Mouse (Mus musculus) forebrain, postnatal 0 days (tissue): ENCODE results near the gene Tmem45a. TPM values are rescaled to one million over a fixed set of nuclear protein-coding genes. Genes with fewer than 3 reads are reported as not detected.
"Not testable (repeated sequence)": the region's sequence is repeated elsewhere in the genome, so short reads cannot be mapped to it uniquely, and the experiment has no call there.

Experiments used
- ATAC-seq: fragments of 200-750 bp; cut with Nextera tagmentation; 2 replicates; pipeline ENCODE4 v1.8.0; 2017; ENCODE audit warnings: mild to moderate bottlenecking, moderate library complexity
- DNase-seq: peaks from one replicate; pipeline ENCODE4 v3.0.0-alpha.2; 2015
- H3K27ac ChIP-seq: fragments of 300-500 bp; sonication (generic); 2 replicates; pipeline ENCODE4 v1.5.1; 2014; ENCODE audit warnings: low read depth, mild to moderate bottlenecking, antibody characterized with exemption, low read length, moderate library complexity, mixed read lengths
- H3K27me3 ChIP-seq: fragments of 300-500 bp; sonication (generic); 2 replicates; pipeline ENCODE4 v1.6.1; 2014; ENCODE audit warnings: mild to moderate bottlenecking, low read length, mixed read lengths; ENCODE audit not compliant: insufficient read depth
- H3K36me3 ChIP-seq: fragments of 300-500 bp; sonication (generic); 2 replicates; pipeline ENCODE4 v1.6.1; 2014; ENCODE audit warnings: mild to moderate bottlenecking, moderate library complexity; ENCODE audit not compliant: insufficient read depth
- H3K4me1 ChIP-seq: fragments of 300-500 bp; sonication (generic); 2 replicates; pipeline ENCODE4 v1.6.1; 2014; ENCODE audit warnings: antibody characterized with exemption; ENCODE audit not compliant: insufficient read depth
- H3K4me2 ChIP-seq: fragments of 300-500 bp; sonication (generic); 2 replicates; pipeline ENCODE4 v1.6.1; 2014; ENCODE audit warnings: low read depth, mild to moderate bottlenecking, moderate library complexity
- H3K4me3 ChIP-seq: fragments of 300-500 bp; sonication (generic); 2 replicates; pipeline ENCODE4 v1.5.1; 2014; ENCODE audit warnings: low read depth, low read length, mixed read lengths
- H3K9ac ChIP-seq: fragments of 300-500 bp; sonication (generic); 2 replicates; pipeline ENCODE4 v1.6.1; 2014; ENCODE audit warnings: mild to moderate bottlenecking
- H3K9me3 ChIP-seq: fragments of 300-500 bp; sonication (generic); 2 replicates; pipeline ENCODE4 v1.6.1; 2016; ENCODE audit warnings: low read length
- CTCF ChIP-seq: sonication (generic); IDR thresholded peaks from 2 replicates; pipeline ENCODE4 v1.5.1; 2016; ENCODE audit warnings: antibody characterized with exemption, control low read depth, low read depth
- WGBS: fragments of 180-500 bp; shearing (Covaris S2); extraction: QIAGEN DNeasy Blood & Tissue Kit; methylation state at CpG from one replicate; pipeline ENCODE4 v1.1.7; 2014; 5-methylcytosine and 5-hydroxymethylcytosine counted together
- polyA plus RNA-seq: library from polyadenylated mRNA; unstranded; fragments of >200 nt; fragmentation: Nextera tagmentation; extraction: Ambion mirVana; gene quantifications from 2 replicates; pipeline ENCODE4 v1.2.1, GENCODE M21; 2015
- total RNA-seq: library from RNA; depleted of rRNA; stranded (reverse); fragments of >200 nt; gene quantifications from 2 replicates; pipeline ENCODE4 v1.2.3, GENCODE M21; 2014; rRNA removed

The Tmem45a gene
- total RNA-seq: 1.5 and 3.0 TPM in 2 replicates
- 3.8 and 4.0 TPM in 2 replicates for polyA plus RNA-seq

DNA sequence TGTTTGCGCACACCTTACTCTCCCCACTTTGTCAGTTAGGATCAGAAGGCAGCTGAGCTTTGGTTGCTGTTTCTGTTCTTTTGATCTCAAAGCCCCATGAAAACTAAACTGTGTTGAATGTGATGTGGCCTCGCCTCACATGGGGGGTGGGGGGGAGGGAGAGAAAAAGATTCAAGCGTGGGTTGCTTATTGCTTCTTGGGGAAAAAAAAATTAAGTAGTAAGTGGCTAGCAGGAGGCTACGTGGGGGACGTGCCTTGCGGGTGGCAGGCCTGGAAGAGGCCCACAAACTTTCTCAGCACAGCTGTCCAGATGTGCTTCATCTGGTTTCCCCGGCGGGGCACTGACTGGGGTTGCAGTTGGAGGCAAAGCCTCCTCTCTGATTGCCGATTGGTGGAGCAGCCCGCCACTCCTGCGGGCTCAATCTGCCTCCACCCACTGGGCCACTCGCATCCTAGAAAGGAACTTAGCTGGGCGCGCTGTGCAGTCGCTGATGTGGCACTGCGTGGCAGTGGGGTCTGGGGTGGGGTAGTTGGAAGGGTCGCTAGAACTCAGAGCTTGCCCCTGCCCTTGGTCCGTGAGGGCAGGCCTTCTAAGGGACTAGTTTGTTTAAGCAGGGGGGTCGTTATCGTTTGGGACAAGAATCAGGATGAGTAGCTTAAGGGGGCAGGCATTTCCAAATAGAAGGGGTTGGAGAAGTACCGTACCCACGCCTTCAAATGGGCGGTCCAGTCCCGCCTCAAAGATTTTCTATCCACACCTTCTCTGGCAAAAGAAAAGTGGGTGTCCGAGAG, at the start of gene Tmem45a:
Tmem45a (minus strand) TSS at position 343 of the 792 bp plus-strand sequence.
- Histone ChIP-seq H3K4me1 (0 out of 2 replicates have a peak, but pooled peaks cover 3% of the 10 kb centered on the region), H3K9ac (peak within 1 kb of the TSS; percentile 46; the same call in 1 of the 2 replicates), H3K4me2 (peak within 1 kb of the TSS; percentile 78), H3K4me3 (peak within 1 kb of the TSS; percentile 44), H3K36me3 (no peaks in the 10 kb centered on the region), H3K9me3 (no peaks in the 10 kb centered on the region), H3K27me3 (no peaks in the 10 kb centered on the region), H3K27ac (no peak within 1 kb of the TSS)
- DNase-seq (peak; percentile 79), ATAC-seq (peak; percentile 99)
- no peak for TF ChIP-seq CTCF
- 3% methylated on average over 25 of the region's 25 CpGs for WGBS

DNA sequence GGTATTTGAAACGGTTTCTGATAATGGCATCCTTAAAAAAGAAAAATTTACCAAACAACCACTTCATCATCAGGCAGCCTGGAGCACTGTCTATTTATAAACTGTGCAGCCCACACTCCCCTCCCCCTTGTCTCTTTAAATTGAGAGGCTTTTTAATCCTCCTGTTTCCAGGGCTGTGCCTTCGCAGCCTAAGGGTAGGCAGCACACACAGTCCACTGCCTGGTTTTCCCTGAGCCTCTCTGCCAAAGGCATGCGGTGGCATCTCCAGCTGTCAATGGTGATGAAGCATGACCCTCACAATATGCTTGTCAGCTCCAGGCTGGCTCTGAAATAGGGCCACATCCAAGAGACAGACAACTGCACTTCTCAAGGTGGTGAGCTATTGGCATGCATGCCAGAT, 42.1 kb upstream of the Tmem45a start, which contains the start of gene Lnp1:
Lnp1 (minus strand) TSS at position 39 of the 400 bp plus-strand sequence.
- Histone ChIP-seq H3K27ac (no peak within 1 kb of the TSS), H3K4me1 (no peaks in the 10 kb centered on the region), H3K36me3 (no peaks in the 10 kb centered on the region), H3K9me3 (no peaks in the 10 kb centered on the region), H3K27me3 (no peaks in the 10 kb centered on the region), H3K9ac (no peak within 1 kb of the TSS), H3K4me3 (no peak within 1 kb of the TSS), H3K4me2 (no peak within 1 kb of the TSS)
- 50% methylated on average over 3 of the region's 3 CpGs for WGBS
- no peak for TF ChIP-seq CTCF
- peak; percentile 53 for ATAC-seq
- DNase-seq: no peak

DNA sequence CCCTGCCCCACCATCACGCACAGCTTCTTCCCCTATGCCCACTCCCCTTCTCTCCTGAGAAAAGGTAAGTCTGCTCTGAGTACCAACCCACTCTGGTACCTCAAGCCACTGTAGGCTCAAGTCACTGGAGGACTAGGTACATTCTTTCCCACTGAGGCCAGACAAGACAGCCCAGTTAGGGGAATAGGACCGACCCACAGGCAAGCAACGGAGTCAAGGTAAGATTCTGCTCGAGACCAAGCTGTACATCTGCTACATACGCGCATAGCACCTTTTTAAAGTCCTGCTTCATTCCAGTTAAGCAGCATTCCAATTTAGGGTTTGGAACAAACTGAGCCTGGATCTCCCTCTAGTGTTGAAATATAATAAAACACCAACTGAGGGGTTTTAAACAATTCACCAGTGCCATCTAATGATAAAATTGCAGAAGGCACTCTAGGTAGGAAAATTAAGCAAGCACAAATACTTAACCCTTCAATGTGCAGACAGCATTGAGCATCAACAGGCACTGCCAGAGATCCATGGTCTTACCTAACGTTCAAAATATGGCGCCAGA, 34.2 kb upstream of the Tmem45a start:
- peak; percentile 82 for DNase-seq
- Histone ChIP-seq H3K4me3 (no peak overlapping the region), H3K9me3 (no peaks in the 10 kb centered on the region), H3K4me2 (no peak overlapping the region; the same call in 1 of the 2 replicates), H3K27ac (no peak overlapping the region), H3K9ac (no peak overlapping the region), H3K4me1 (no peaks in the 10 kb centered on the region), H3K36me3 (no peaks in the 10 kb centered on the region), H3K27me3 (no peaks in the 10 kb centered on the region)
- peak; percentile 94 for ATAC-seq
- WGBS: 20% methylated on average over 8 of the region's 8 CpGs
- TF ChIP-seq CTCF: peak; percentile 95

DNA sequence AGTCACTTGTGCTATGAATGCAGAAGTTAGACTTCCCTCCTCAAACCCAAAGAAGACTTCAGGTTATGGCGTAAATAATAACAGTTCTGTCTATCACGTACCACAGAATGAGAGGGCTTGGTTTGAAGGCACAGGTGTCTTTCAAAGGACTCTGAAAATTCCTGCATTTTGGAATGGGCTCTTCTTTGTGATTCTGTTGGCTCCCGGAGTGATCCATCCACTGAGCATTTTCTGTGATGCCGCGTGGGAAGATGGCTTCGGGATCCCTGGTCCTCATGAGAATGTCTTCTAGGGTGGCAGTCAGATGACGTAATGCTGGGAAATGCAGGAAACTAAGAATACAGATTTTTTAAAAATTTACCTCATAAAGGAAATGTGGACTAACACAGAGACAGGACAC, 31.3 kb upstream of the Tmem45a start:
- Histone ChIP-seq H3K27me3 (no peaks in the 10 kb centered on the region), H3K36me3 (no peaks in the 10 kb centered on the region), H3K4me1 (no peaks in the 10 kb centered on the region), H3K27ac (no peak overlapping the region), H3K4me3 (no peak overlapping the region), H3K9me3 (no peaks in the 10 kb centered on the region), H3K9ac (no peak overlapping the region), H3K4me2 (no peak overlapping the region)
- DNase-seq: no peak
- whole genome bisulfite sequencing: 84% methylated on average over 7 of the region's 7 CpGs
- no peak for TF ChIP-seq CTCF
- ATAC-seq: no peak

DNA sequence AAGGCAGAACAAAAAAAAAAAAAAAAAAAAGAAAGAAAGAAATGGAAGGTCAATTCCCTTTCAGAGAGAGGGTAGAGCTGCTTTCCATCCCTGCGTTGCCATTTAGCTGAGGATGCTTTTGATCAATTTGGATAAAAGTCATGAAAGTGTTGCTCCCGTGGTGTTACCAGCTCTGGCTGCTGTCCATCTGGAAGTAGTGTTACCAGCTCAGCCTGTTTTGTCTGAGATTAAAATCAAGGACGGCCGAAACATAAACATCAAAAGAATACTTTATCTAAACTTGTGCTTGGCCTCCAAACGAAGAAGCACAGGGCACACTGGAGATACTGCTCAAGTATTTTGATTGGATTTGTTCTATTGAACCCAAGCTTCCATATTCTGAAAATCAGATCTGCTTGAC, 23.0 kb upstream of the Tmem45a start:
- no peak for DNase-seq
- no peak for TF ChIP-seq CTCF
- Histone ChIP-seq H3K9me3 (no peaks in the 10 kb centered on the region), H3K27me3 (no peaks in the 10 kb centered on the region), H3K4me3 (no peak overlapping the region), H3K9ac (no peak overlapping the region), H3K4me1 (no peaks in the 10 kb centered on the region), H3K27ac (no peak overlapping the region), H3K36me3 (no peaks in the 10 kb centered on the region), H3K4me2 (no peak overlapping the region)
- ATAC-seq: no peak
- 59% methylated on average over 5 of the region's 5 CpGs for WGBS

DNA sequence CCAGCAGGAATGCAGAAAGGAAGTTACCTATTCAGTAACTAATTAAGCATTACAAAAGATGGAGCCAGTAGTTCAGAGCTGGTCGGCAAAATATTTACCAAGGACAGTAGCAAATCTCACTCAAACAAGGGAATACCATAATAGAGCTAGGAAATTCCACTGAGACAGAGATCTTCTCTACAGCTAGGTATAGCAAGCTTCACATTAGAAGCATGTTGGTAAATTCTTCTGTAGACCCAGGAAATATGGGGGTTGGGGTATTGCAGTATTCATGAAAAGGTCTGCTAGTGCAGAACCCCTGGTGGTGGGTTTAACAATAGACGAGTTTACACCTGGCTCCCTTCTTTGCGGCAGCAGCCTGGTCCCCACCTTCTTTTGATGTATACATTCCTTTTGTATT, 16.2 kb upstream of the Tmem45a start:
- DNase-seq, H3K9ac ChIP-seq, H3K27me3 ChIP-seq, H3K36me3 ChIP-seq, H3K4me3 ChIP-seq, H3K9me3 ChIP-seq, H3K27ac ChIP-seq, ATAC-seq, H3K4me1 ChIP-seq, H3K4me2 ChIP-seq: not testable (repeated sequence)
- WGBS: 69% methylated on average over 3 of the region's 3 CpGs

DNA sequence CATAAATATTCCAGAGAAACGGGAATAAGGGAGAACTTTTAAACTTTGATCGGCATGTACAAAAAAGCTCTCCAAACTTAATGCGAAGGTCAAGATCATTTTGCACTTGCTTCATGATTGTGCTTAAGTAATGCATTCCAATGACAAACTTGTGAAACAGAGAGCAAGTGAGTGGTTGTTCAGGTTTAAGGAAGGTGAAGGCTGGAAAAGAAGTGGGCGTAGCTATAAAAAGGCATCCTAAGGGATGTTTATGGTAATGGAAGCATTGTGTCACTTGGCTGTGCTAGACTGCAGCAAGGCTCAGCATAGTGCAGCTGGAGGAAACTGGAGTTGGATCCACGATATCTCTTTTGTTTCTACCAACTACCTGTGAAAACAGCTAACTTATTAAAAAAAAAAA, 5.6 kb upstream of the Tmem45a start:
- DNase-seq: no peak
- WGBS: 90% methylated on average over 5 of the region's 5 CpGs
- H3K36me3 ChIP-seq: no peaks in the 10 kb centered on the region
- H3K27ac ChIP-seq: no peak overlapping the region
- no peak overlapping the region for H3K4me3 ChIP-seq
- no peak for ATAC-seq
- no peak overlapping the region for H3K9ac ChIP-seq
- TF ChIP-seq CTCF: no peak
- no peaks in the 10 kb centered on the region for H3K4me1 ChIP-seq
- no peak overlapping the region for H3K4me2 ChIP-seq
- H3K9me3 ChIP-seq: no peaks in the 10 kb centered on the region
- no peaks in the 10 kb centered on the region for H3K27me3 ChIP-seq
